Mouse (Mus musculus) spleen, postnatal 14 days (tissue): ENCODE measurements around the gene Trak1.
"Not testable (repeated sequence)": the region's sequence is repeated elsewhere in the genome, so short reads cannot be mapped to it uniquely, and the experiment has no call there.

ENCODE experiments used
- DNase-seq, 2 experiments: peaks; one replicate each; pipeline ENCODE4 v3.0.0; 2021 to 2022; ENCODE audit warnings: low spot score in 2 of 2

Trak1 gene

DNA sequence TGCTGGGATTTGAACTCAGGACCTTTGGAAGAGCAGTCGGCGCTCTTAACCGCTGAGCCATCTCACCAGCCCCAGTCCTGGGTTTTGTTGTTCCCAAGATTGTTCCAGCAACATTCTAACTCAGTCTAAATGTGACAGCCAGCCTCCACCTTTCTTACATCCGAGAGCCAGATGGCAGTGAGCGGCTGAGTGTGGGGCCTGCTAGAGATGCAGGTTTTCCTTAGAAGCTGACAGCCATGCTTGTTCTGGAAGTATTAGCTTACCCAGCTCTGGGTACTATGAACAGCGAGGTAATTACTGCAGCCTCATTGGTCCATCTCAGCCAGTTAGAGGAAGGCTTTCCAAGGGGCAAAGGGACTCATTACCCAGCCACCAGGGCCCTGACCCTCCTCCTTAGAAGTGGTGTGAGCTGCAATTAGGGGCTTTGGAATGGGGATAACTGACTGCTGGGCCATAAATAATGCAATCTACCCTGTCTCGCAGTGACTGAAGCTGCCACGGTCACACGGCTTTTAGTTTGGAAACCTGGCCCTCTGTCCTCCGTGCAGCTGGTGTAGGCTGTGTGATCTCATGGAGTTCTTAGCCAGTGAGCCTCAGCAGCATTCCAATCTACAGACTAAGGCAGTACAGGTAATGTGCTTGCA is 22.1 kb downstream of the Trak1 start:
- DNase-seq: no peak

DNA sequence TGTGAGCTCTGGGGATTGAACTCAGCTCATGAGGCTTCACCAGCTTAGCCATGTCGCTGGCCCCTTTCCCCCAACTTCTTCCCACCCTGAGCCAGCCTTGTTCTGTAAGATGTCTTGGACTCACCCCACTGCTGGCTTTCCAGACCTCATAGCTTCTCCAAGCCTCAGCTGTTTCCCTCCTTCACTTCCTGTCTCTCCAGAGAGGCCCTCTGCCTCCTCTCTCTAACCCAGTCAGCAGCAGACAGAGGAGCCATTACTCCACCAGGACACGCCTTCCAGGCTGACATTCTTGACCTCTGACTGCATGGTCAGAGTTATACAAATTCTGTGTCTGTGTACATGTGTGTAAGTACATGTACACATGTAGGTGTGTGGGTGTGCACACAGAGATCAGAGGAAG is 23.1 kb downstream of the Trak1 start:
- no peak for DNase-seq

DNA sequence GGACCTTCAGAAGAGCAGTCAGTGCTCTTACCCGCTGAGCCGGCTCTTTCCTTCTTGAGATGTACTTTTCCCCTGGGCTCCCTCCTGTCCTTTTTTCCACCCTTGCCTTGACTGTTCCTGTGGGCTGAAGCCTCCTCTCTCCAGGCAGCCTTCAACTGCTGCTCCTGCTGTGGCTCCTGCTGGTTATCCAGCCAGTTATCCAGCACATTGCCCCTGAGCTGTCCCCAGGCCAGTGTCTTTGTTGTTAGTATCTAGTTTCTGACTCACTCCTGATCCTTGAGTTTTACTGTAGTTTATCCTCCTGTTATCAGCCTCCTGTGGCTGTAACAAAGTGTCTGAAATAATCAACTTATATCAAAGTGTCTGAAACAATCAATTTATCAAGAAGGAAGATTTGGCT is 23.8 kb downstream of the Trak1 start:
- DNase-seq: no peak

DNA sequence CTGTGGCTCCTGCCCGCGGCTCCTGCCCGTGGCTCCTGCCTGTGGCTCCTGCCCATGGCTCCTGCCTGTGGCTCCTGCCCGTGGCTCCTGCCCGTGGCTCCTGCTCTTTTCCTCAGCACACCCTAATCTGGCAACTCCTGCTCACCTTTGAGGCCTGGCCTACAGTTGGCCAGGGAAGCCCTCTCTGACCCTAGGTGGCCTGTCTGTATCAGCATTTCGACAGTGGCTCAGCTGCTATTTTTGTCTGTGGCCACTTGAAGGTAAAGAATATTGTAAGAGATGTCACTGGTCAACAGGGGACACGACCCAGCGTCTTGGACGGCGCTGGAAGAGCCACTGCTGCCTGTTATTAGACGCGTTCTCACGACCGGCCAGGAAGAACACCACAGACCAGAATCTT is 24.7 kb downstream of the Trak1 start:
- DNase-seq: no peak

DNA sequence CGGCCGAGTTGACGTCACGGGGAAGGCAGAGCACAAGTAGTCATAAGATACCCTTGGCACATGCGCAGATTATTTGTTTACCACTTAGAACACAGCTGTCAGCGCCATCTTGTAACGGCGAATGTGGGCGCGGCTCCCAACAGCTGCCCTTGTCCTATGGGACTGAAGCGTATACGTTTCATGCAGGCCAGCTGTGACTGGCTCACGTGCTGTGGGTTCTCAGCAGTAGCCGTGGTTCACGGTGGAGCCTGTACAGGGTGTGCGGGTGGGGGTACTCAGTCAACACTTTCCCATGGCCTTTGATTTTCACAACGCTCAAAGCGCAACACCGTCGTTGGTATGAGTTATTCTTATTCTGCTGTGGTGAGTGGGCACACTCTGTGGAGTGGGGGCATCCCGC is 31.0 kb downstream of the Trak1 start:
- DNase-seq: not testable (repeated sequence)

DNA sequence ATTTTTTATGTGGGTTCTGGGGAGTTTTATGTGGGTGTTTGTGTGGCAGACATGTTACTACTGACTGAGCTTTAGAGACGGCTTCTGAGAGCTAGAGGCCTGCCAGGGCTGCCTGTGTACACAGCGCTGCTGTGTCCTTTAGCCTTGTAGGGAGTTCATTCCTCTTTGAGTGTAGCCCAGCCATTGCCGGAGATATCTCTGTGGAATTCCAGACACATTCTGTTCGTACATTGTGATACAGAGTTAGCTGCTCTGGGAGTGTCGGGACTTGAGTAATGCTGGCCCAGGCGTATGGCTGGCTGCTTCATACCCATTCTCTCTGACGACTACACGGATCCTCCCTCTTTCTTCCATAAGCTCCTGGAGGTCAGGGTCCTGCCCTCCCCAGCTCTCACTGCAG is 31.9 kb downstream of the Trak1 start:
- DNase-seq: no peak

DNA sequence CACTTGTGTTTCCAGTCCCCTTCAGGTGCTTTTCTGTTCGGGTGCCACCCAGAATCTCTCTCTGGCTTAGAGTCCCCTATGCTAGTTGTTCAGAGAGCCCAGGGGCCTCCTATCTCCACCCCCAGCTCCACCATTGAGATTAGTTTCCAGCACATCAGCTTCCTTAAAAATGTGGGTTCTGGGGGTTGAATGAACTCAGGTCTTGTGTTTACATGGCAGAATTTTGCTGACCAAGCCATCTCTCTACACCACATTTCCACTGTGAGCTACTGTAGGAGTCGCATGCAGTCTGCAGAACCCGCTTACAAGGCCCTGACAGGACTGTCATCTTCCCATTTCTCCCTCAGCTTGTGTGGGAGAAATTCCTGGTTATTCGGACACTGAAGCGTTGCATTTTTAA is 32.8 kb downstream of the Trak1 start:
- DNase-seq: no peak

DNA sequence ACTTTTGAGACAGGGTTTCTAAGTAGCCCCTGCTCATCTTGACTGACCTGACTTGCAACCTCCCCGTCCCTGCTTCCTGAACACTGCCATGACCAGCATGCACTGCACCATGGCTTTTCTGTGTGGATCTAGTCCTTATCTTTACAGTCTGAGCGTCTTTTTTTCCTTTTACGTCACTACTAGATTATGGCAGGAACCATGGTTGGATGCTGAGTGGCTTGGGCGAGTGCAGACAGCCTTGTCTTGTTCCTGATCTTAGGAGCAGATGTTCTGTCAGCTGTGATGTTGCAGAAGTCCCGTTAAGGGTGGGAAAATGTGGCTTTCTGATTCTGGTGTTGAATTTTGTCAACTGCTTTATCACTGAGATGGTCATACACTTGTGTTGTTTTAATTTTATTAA is 34.1 kb downstream of the Trak1 start:
- no peak for DNase-seq

DNA sequence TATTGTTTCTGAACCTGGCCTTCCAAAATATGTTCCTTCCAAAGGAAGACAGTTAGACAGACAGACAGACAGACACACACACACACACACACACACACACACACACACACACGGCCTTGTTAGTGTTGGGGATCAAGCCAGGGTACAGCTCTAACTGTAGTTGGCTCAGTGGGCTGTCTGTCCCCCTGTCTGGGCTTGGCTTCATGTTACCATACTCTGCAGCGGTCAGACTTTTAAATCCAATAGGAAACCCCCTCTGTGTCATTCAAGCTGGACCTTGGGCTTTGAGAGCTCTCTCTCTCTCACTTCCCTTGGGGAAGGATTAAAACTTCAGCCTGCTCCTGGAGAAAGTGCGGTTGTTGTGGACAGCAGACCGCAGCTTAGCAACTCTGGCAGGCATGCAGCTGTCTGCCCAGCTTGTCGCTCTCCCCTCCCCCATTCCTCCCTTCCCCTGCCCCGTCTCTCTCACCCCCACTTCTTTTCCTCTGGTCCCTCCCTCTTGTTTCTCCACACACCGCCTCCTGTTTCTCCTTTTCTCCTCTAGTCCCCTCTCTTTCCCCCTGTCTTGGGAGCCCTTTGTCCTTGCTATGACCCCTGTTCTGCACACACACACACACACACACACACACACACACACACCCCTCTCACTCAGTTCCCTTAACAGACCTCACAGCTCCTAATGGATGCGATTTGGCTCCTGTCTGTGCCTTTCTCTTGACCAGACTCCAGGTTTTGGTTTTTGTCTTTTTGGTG is 34.8 kb downstream of the Trak1 start:
- DNase-seq: no peak

DNA sequence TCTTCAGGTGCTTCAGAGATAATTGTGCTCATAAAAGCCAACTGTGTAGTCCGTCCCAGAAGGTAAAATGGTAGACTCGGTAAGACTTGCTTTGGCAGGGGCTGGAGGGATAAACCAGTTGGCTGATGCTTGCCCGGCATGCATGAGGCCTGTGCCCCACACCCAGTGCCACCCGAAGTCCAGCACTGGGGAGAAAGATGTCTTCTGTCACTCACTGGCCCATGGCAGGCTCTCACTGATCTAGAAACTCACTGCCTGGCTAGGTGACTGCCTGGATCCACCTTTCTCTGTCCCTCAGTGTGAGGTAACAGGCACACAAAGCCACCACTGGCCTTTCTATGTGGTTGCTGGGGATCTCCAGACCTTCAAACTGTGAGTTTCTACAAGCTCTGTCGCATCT is 36.3 kb downstream of the Trak1 start:
- DNase-seq: no peak

DNA sequence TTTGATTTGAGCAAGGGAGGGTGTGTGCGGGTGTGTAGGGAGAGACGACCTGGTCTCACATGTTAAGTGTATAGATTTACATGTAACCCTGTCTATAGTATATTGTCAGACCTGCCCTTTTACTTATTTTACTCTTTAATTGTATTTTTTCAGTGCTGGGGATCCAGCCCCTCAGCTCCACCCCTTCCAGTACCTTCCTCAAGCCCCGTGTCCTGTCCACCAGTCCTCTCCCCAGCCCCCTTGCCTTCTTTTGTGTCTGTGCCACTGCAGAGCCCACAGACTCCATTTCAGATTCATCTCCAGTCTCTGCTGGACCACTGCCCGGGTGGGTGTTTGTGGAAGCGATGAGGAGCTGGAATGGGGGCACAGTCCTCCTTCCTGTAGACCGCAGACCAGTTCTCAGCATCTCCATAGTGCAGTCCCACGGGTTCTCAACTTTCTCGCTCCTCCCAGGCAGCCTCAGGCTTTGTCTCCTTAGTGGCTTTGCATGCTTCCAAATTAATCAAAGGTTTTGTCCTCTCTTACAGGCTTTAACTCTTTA is 37.1 kb downstream of the Trak1 start:
- DNase-seq: no peak

DNA sequence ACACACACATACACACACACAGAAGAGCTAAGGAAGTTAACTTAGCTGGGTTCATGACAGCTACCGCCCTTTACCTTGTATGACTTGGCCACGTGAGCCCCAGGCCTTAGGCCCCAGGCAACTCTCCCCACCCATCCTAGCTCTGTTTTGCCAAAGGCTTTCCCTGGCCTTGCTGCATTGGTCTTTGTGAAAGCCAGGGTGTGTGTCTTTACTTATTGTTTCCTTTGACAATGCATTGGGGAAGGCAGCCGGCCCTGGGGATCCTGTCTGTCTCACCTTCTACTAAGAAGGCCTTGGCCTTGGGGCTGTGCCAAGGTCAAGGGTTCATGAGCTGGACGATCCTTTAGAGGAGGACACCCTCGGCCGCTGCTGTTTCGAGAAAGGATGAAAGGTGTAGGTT is 38.3 kb downstream of the Trak1 start:
- no peak for DNase-seq

DNA sequence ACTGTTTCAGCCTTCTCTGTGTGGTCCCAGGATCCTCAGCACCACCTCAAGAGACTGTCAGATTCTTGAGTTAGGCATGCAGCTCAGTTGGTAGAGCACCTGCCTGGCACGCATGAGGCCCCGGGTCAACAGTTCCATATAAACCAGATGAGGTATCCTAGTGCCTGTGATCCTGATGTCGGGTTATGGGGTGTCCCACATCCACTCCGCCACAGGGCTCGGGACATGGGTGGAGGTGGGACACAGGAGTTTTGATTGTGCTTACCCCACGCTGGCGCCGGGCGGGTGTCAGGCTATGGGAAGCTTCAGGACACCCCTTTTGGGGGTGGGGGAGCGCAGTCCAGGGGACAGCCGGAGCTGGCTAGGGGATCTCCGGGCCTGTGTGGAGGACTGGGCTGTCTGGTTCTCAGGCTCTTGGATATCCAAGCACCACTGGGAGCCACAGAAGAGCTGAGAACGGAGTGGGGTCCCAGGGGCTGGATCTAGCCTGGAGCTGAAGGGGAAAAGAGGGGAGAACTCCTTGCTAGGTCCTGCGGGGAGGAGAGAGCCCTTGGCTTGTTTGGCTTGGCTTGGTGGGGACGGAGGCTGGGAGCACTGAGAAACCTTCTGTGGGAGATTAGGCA is 39.1 kb downstream of the Trak1 start:
- no peak for DNase-seq

DNA sequence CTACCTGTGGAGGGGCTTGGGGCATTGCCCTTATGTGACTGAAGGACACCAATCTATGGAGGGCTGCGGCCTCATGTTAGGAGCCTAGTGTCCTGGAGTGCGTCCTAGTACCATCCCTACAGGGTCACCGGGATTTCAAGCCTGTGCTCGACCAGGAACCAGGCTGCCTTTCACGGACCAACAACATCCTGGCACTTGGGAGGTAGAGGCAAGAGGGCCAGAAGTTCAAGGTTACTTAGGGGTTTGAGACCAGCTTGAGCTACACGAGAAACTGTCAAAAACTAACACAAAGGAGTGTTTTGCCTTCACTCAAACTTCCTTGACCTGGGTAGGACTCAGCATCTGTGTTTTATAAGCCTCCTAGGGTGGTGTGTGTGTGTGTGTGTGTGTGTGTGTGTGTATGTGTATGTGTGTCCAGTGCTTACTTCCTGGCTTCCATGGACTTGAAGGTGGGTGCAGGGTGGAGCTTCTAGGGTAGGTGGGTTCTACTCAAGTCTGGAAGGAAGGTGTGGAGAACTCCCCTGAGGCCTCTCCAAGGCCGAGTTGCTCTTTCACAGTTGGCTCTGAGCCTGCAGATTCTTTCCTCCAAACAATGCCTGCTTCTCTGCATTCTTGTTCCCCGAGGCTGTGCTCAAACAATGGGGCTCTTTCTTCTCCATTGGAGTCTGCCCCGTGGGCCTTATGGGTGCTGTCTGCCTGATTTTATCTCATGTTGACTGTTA is 40.1 kb downstream of the Trak1 start:
- DNase-seq: no peak

DNA sequence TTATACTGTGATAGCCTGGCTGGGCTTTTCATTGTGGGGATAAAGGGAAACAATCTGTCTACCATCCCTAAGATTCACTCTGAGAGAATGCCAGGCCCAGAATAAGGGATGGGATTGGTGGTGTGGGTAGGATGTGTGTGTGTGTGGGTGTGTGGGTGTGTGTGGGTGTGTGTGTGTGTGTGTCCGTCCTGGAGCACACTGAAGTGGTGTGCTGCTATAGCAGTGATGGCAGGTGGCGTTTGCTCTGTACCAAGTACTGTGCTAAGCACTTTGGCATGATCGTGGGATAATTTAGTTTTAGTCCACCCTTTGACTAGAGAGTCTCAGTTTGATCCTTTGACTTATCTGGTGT is 40.6 kb downstream of the Trak1 start:
- DNase-seq: no peak

DNA sequence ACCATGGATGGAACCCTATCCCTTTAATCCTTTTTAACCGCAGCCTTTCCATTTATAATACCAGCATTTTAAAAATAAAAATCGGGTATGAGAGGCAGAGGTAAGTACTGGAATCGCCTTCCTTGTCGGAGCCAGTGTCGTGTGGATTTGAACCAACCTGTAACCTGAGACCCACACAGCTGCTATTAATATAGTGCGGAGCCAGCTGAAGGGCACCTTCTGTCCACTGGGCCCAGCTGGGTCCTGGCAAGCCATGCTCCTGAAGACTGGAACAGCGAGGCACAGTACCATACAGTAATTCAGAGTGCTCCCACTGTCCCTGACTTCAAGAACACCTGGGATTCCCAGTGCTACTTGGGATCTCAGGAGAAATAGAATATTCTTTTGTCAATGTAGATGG is 44.5 kb downstream of the Trak1 start:
- DNase-seq: no peak

DNA sequence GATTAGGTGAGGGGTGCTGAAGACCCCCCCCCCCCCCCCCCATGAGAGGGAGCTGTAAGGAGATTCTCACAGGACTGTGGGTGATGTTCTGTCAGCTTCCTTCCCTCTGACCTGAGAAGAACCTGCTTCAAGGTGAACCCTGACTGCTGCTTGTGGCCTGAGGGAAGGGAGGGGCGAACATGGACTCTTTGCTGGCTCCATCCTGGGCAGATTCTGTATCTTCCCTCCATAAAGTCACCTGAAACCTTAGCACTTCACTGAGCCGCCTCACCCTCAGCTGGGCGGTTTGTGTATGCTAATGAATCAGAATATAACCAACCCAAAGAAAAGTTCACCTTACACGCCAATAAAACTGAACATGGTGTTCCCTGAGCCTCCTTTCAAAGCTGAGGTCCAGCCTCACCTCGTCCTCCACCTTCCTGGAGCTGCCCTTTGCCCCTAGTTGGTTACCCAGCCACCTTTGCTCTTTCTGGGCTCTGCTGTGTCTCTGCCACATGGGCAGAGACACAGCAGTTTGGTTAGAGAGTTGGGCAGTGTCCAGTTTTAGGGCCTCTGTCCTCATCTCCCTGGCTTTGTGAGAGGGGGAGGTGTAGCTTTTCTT is 45.3 kb downstream of the Trak1 start:
- no peak for DNase-seq

DNA sequence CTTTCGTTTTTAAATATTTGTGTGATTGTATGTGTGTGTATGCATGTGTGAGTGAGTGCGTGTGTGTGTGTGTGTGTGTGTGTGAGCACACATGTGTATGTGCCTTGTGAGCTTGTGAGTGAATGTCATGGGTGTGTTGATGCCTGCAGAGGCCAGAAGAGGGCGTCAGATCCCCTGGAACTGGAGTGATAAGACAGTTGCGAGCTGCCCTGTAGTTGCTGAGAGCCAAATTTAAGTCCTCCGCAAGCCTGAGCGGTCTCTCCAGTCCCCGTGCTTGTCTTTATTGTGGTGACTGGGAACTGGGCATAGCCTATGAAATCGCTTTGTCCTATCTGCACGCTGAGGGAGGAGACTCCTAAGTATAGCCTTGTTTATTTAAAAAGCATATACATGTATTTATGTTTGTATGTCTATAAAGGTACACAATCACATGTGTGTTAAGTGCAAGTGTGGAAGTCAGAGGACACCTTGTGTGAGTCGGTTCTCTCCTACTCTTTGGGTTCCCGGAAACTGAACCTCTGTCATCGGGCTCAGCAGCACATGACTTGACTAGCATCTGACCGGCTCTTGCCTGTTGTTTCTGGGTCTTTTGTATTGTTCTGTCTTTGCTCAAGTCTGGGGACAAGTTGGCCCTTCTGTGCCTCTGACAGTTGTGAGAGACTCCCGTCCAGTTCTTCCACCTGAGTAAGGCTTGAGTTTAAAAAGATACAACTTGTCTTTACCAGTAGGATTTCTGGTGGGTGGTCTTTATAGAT is 46.0 kb downstream of the Trak1 start:
- no peak for DNase-seq

DNA sequence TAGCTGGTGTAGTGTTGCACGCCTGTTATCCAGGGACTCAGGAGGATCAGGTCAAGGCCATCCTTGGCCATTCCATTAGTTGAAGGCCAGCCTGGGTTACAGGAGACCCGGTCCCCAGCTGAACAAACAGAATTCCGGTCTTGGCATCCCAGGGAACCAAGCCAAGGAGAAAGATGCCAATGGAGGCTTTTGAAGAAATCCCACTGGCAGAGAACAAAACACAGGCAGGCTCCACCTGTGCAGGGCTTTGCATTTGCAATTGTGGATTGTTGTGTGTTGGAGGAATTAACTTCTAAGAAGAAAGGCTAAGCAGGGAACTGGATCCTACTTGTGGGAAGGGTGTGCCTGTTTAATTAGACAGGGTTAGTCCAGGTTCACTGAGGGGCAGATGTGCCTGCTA is 47.0 kb downstream of the Trak1 start:
- no peak for DNase-seq

DNA sequence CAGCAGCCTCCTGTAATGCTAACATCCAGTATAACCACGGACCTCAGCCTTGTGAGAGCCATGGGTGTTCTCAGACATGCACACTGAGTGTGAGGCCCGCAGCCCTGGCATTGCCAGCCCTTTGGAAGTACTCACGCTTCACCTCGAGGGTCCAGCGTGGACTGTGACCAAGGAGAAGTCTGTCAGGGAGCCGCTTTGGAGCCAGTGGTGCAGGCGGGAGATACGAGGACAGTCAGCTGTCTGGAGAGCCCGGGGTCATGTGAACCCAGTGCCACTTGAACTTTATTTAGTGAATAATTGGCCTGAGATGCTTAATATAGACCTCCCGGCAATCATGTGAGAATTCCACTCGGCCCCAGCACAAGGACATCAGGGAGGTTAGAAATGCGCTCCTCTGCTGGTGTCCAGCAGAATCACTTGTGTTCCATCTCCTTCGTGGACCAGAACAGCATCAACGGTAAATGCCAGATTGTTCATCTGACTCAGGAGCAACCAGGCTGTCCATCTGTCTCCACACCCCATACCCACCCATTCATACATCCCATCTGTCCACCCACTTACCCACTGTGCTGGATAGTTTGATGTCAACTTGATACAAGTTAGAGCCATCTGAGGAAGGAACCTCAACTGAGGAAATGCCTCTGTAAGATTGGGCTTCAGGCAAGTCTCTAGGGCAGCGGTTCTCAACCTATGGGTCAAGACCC is 48.3 kb downstream of the Trak1 start:
- no peak for DNase-seq

DNA sequence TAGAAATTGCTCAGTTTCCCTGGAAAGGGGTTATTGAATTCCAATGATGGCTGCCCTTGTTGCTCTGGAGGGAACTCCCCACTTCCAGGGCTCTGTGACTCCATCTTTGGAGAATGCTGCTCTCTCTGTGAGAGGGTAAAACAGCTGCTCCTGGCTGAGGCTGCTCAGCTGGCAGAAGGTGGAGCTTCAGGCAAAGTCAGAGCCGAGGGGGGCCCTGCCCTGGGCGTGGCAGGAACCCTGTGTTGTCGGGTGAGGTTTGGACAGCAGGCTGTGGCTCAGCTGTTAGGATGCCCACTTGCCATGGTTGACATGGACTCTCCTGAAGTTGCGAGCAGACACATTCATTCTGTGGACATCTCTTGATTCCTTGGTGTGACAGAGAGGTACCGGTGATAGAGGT is 49.3 kb downstream of the Trak1 start:
- no peak for DNase-seq
